Mouse (Mus musculus) forebrain, postnatal 0 days (tissue): ENCODE measurements around the gene Tmem201. TPM values are rescaled to one million over a fixed set of nuclear protein-coding genes. Genes with fewer than 3 reads are reported as not detected.

Experiments used
- ATAC-seq: fragments of 200-750 bp; cut with Nextera tagmentation; 2 replicates; pipeline ENCODE4 v1.8.0; 2017; ENCODE audit warnings: mild to moderate bottlenecking, moderate library complexity
- DNase-seq: peaks from one replicate; pipeline ENCODE4 v3.0.0-alpha.2; 2015
- H3K27ac ChIP-seq: fragments of 300-500 bp; sonication (generic); 2 replicates; pipeline ENCODE4 v1.5.1; 2014; ENCODE audit warnings: low read depth, mild to moderate bottlenecking, antibody characterized with exemption, low read length, moderate library complexity, mixed read lengths
- H3K27me3 ChIP-seq: fragments of 300-500 bp; sonication (generic); 2 replicates; pipeline ENCODE4 v1.6.1; 2014; ENCODE audit warnings: mild to moderate bottlenecking, low read length, mixed read lengths; ENCODE audit not compliant: insufficient read depth
- H3K36me3 ChIP-seq: fragments of 300-500 bp; sonication (generic); 2 replicates; pipeline ENCODE4 v1.6.1; 2014; ENCODE audit warnings: mild to moderate bottlenecking, moderate library complexity; ENCODE audit not compliant: insufficient read depth
- H3K4me1 ChIP-seq: fragments of 300-500 bp; sonication (generic); 2 replicates; pipeline ENCODE4 v1.6.1; 2014; ENCODE audit warnings: antibody characterized with exemption; ENCODE audit not compliant: insufficient read depth
- H3K4me2 ChIP-seq: fragments of 300-500 bp; sonication (generic); 2 replicates; pipeline ENCODE4 v1.6.1; 2014; ENCODE audit warnings: low read depth, mild to moderate bottlenecking, moderate library complexity
- H3K4me3 ChIP-seq: fragments of 300-500 bp; sonication (generic); 2 replicates; pipeline ENCODE4 v1.5.1; 2014; ENCODE audit warnings: low read depth, low read length, mixed read lengths
- H3K9ac ChIP-seq: fragments of 300-500 bp; sonication (generic); 2 replicates; pipeline ENCODE4 v1.6.1; 2014; ENCODE audit warnings: mild to moderate bottlenecking
- H3K9me3 ChIP-seq: fragments of 300-500 bp; sonication (generic); 2 replicates; pipeline ENCODE4 v1.6.1; 2016; ENCODE audit warnings: low read length
- CTCF ChIP-seq: sonication (generic); IDR thresholded peaks from 2 replicates; pipeline ENCODE4 v1.5.1; 2016; ENCODE audit warnings: antibody characterized with exemption, control low read depth, low read depth
- WGBS: fragments of 180-500 bp; shearing (Covaris S2); extraction: QIAGEN DNeasy Blood & Tissue Kit; methylation state at CpG from one replicate; pipeline ENCODE4 v1.1.7; 2014; 5-methylcytosine and 5-hydroxymethylcytosine counted together
- polyA plus RNA-seq: library from polyadenylated mRNA; unstranded; fragments of >200 nt; fragmentation: Nextera tagmentation; extraction: Ambion mirVana; gene quantifications from 2 replicates; pipeline ENCODE4 v1.2.1, GENCODE M21; 2015
- total RNA-seq: library from RNA; depleted of rRNA; stranded (reverse); fragments of >200 nt; gene quantifications from 2 replicates; pipeline ENCODE4 v1.2.3, GENCODE M21; 2014

Gene Tmem201
- total and polyA plus RNA-seq, 2 experiments from 2014 or later: 39.6 to 50.7 TPM

DNA sequence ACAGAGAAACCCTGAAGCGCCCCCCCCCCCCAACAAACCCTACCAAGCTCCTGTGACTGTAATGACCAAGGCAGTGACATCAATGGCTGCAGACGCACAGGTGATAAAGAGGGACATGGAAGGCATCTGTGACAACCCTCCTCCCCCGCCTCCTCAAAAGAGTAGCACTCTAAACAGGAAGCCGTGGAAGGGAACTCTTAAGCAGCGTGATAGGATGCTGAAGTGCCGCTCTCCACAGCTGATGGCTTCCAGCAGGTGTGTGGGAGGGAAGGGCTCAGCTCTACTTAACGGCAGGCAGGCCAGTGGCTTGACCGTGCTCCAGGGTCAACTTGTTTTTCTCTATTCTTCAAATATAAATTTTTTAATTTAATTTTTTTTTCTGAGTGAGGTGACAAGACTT is 16.7 kb downstream of the Tmem201 start:
- TF ChIP-seq CTCF: no peak
- Histone ChIP-seq H3K27me3 (no peaks in the 10 kb centered on the region), H3K9ac (no peak overlapping the region), H3K4me3 (no peak overlapping the region), H3K36me3 (peaks cover 62% of the 10 kb centered on the region), H3K27ac (no peak overlapping the region), H3K4me2 (no peak overlapping the region), H3K4me1 (0 out of 2 replicates have a peak, but pooled peaks cover 2% of the 10 kb centered on the region), H3K9me3 (no peaks in the 10 kb centered on the region)
- DNase-seq: no peak
- ATAC-seq: no peak
- 85% methylated on average over 8 of the region's 8 CpGs for WGBS

DNA sequence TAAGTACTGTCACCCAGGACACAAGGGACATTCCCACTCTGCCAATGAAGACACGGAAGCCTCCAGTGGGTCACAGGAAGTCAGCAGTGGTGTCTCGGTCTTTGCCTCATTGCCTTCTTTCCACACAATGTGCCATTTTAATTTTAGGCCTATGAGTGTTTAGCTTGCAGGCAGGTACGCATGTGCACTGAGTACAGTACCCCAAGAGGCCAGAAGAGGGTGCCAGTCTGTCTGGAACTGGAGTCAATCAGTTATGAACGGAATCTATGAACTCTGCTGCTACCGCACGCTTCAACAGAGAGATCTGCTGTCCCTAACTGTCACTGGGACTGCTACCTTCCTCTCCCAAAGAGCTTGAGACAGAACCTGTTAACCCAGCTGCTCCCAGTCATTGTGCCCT is 18.2 kb downstream of the Tmem201 start:
- H3K27me3 ChIP-seq: no peaks in the 10 kb centered on the region
- no peak overlapping the region for H3K4me2 ChIP-seq
- DNase-seq: peak; percentile 66
- peak; percentile 64; the same call in 1 of the 2 replicates for ATAC-seq
- H3K4me1 ChIP-seq: 0 out of 2 replicates have a peak, but pooled peaks cover 2% of the 10 kb centered on the region
- peak; percentile 75 for TF ChIP-seq CTCF
- WGBS: 71% methylated on average over 6 of the region's 6 CpGs
- no peak overlapping the region for H3K27ac ChIP-seq
- H3K4me3 ChIP-seq: no peak overlapping the region
- H3K36me3 ChIP-seq: peaks cover 70% of the 10 kb centered on the region
- no peaks in the 10 kb centered on the region for H3K9me3 ChIP-seq
- no peak overlapping the region for H3K9ac ChIP-seq

DNA sequence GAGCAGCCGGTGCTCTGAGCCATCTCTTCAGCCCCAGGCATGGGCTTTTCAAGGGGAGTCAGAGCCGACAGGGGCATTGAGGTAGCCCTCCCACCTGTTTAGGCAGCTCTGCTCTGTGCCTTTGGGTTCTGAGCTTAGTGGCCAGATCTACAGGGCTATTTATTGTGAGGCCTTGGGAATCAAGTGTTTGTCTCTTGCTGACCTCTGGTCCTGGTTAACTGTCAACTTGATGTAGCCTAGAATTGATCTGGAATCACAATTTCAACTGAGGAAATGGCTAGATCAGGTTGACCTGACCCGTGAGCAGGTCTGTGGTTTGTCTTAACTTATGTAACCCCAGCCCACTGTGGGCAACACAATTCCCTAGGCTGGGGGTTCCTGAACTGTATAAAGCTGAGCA is 23.3 kb downstream of the Tmem201 start:
- TF ChIP-seq CTCF: no peak
- no peak overlapping the region for H3K27ac ChIP-seq
- ATAC-seq: no peak
- DNase-seq: no peak
- WGBS: 87% methylated on average over 3 of the region's 3 CpGs
- no peak overlapping the region for H3K9ac ChIP-seq
- H3K4me2 ChIP-seq: no peak overlapping the region
- H3K9me3 ChIP-seq: no peaks in the 10 kb centered on the region
- H3K36me3 ChIP-seq: peaks cover 50% of the 10 kb centered on the region
- H3K27me3 ChIP-seq: no peaks in the 10 kb centered on the region
- H3K4me1 ChIP-seq: no peaks in the 10 kb centered on the region
- H3K4me3 ChIP-seq: no peak overlapping the region

DNA sequence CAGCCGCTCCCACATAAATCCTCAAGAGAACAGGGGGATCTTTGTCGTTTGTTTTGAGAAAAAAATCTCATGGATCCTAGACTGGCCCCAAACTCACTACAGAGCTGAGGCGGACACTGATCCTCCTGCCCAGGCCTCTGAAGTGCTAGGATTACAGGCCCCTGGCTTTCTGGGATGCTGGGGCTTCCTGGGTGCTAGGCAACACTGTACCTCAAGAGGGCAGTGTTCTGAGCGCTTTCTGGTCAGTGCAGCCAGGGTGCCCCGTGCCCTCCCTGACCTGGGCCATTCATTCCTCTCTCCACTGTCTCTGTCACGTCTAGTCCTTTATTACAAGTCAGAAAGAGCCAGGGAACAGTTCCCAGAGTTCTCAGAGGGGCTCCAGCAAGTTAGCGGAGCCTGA is 25.9 kb downstream of the Tmem201 start:
- H3K4me2 ChIP-seq: no peak overlapping the region
- H3K4me1 ChIP-seq: no peaks in the 10 kb centered on the region
- H3K4me3 ChIP-seq: no peak overlapping the region
- ATAC-seq (no peak), DNase-seq (peak; percentile 26)
- H3K27me3 ChIP-seq: no peaks in the 10 kb centered on the region
- H3K27ac ChIP-seq: no peak overlapping the region
- no peaks in the 10 kb centered on the region for H3K9me3 ChIP-seq
- H3K9ac ChIP-seq: no peak overlapping the region
- peaks cover 26% of the 10 kb centered on the region for H3K36me3 ChIP-seq
- peak; percentile 69 for TF ChIP-seq CTCF
- WGBS: 30% methylated on average over 7 of the region's 7 CpGs

DNA sequence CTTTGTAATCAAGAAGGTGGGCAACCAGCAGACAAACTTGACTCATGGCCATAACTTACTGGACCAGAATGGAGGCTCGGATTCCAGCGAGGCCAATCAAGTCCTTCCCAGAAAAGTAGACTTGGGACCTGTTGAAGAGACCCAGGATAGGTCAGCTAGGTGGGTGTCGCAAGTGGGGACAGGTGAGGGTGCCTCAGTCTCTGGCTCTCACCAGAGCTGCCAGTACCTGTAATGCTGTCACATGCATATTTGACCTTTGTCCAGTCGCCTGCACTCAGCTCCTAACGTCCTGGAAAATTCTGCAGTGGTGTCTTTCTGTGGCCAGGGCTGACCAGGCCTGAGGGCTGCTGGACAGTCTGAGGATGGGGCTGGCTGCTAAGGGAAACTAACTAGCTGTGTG is 26.4 kb downstream of the Tmem201 start:
- no peak for DNase-seq
- TF ChIP-seq CTCF: no peak

DNA sequence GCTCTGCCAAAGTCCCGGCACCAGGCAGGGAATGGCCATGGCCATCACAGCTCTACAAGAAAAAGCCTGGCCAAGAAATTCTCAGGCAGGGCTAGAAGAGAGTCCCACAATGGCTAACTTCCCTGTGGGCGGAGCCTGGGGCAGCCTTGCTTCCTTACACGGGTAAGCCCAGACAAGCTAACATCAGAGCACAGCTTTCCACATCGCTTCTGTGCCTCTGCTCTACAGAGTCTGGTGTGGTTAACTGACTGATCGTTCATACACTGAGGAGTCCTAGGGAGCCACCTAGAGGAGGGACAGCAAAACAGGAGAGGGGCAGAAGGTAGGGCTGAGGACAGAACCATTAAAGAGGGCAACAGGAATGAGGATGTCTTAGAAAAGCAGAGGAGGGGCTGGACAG is 27.3 kb downstream of the Tmem201 start:
- ATAC-seq (peak; percentile 77), DNase-seq (no peak)
- no peak overlapping the region for H3K4me2 ChIP-seq
- H3K4me3 ChIP-seq: no peak overlapping the region
- H3K27ac ChIP-seq: no peak overlapping the region
- peaks cover 11% of the 10 kb centered on the region; the same call in 1 of the 2 replicates for H3K36me3 ChIP-seq
- H3K9ac ChIP-seq: no peak overlapping the region
- H3K4me1 ChIP-seq: no peaks in the 10 kb centered on the region
- no peaks in the 10 kb centered on the region for H3K27me3 ChIP-seq
- TF ChIP-seq CTCF: peak; percentile 68
- 19% methylated on average over 5 of the region's 5 CpGs for WGBS
- H3K9me3 ChIP-seq: no peaks in the 10 kb centered on the region

More for the DNA sequence above, 26.4 kb downstream of the Tmem201 start:
- 90% methylated on average over 5 of the region's 5 CpGs for WGBS
- Histone ChIP-seq H3K9ac (no peak overlapping the region), H3K9me3 (no peaks in the 10 kb centered on the region), H3K4me1 (no peaks in the 10 kb centered on the region), H3K27ac (no peak overlapping the region), H3K4me2 (no peak overlapping the region), H3K36me3 (peaks cover 21% of the 10 kb centered on the region), H3K27me3 (no peaks in the 10 kb centered on the region), H3K4me3 (no peak overlapping the region)
- no peak for ATAC-seq

DNA sequence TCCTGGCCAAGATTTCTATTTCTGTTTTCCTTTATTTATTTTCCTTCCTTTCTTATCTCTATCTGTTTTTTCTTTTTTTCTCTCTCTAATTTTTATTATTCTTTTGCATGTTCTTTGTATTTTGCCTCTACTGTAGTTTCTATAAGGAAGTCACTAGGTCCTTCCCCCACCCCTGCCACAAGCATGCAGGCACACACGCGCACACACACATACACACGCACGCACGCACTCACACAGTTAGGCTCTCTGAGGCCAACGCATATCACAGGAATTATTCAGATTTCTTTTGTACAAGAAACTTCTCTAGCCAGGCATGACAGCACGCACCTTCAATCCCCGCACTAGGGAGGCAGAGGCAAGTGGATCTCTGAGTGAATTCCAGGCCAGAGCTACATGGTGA is 31.9 kb downstream of the Tmem201 start:
- H3K27ac ChIP-seq: no peak overlapping the region
- no peak for TF ChIP-seq CTCF
- no peaks in the 10 kb centered on the region for H3K27me3 ChIP-seq
- H3K9me3 ChIP-seq: no peaks in the 10 kb centered on the region
- no peak overlapping the region for H3K4me2 ChIP-seq
- 86% methylated on average over 8 of the region's 8 CpGs for WGBS
- no peaks in the 10 kb centered on the region for H3K36me3 ChIP-seq
- DNase-seq: no peak
- no peak for ATAC-seq
- H3K9ac ChIP-seq: no peak overlapping the region
- H3K4me1 ChIP-seq: no peaks in the 10 kb centered on the region
- no peak overlapping the region for H3K4me3 ChIP-seq
